Mouse (Mus musculus) testis, postnatal 14 days (tissue): ENCODE data around the gene Srsf3.

Experiments
- DNase-seq: peaks from one replicate; pipeline ENCODE4 v3.0.0; 2021; ENCODE audit warnings: low spot score

Gene Srsf3

DNA sequence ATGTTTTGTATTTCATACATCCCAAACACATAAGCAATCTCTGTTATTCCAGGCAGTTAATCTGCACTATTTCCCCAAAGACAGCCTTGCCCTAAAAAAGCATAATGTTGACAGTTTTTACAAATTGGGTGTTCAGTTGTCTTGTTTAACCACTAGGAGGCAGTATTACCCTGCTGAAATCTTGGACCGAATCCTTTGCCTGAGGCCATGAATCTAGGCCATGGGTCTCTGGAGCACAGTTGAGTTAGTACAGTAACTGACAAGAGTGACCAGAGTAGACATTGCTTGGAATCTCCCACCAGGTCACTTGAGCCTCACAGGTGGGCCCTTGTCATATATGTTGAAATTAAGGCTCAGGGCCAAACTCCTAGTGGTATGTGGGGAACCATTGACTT, 12.5 kb downstream of the Srsf3 start:
- DNase-seq = no peak

DNA sequence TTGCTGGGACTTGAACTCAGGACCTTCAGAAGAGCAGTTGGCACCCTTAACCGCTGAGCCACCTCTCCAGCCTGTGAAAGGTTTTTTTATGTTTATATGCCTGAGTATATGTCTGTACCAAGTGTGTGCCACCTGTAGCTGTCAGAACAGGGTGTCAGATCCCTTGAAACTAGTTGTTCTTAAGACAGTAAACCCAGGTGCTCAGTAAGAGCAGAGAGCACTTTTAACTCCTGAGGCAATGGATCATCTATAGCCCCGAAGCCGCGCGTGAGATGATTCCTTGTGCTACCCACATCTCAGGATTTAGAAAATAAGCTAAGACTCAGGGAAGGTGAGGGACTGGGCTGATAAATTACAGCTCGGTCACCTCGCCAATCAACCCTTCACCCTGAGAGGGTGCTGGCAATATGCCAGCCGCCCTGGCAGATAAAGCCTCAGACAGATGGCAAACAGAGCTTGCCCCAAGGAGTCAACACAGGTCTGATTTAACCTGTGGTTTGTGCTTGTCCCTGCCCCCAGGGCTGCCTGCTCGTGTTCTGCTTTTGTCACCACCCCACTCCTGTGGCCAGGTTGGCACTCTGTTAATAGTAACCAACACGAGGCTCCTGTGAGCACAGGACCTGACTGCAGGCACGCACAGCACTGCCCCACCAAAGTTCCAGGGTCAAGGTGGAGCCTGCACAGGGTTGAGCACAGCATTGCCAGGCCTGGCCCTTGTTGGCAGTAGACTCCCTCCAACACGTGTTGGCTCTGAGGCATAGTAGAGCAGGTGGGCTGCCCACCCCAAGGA, 13.5 kb downstream of the Srsf3 start:
- no peak for DNase-seq

DNA sequence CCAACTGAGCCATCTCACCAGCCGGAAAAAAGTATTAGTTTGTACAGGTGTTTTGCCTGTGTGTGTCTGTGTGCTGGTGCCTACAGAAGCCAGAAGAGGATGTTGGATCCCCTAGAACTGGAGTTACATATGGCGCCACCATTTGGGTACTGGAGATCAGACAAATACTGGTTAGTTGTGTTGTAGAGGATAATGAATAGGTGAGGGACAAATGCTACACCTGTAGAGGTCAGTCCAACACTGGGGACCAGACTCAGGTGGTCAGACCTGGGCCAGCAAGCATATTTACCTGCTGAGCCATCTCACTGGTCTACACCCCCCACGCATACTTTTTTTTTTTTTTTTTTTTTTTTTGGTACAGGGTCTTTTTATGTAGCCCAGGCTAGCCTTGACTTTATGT, 14.4 kb downstream of the Srsf3 start:
- DNase-seq = no peak

DNA sequence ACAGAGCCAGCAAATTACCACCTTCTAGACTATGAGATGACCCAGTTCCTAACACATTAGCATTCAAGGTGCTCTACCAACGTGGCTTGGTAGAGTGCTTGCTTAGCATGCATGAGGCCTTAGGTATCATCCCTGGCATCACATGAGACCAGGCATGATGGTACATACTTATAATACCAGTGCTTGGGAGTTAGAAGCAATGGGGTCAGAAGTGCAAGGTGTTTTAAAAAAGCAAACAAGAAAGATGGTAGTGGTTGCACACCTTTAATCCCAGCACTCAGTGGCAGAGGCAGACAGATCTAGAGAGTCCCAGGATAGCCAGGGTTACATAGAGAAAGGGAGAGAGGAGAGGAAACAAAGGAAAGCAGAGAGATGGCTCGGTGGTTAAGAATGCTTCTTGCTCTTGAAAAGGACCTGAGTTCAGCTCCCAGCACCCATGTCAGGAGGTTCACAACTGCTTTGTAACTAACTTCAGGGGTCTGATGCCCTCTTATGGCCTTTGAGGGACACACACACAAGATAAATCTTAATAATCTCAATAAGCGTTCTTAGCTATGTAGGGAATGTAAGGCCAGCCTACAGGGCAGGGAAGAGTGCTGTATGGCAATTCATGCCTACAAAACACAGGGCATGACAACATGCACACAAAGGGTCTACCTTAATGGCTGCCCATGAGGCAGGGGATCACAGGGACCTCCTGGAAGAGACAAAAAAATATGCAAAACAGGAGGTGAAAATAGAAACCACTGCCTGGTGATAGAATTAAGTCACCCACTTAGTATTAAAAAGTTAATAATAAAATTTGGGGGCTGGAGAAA, 15.5 kb downstream of the Srsf3 start:
- DNase-seq = no peak

DNA sequence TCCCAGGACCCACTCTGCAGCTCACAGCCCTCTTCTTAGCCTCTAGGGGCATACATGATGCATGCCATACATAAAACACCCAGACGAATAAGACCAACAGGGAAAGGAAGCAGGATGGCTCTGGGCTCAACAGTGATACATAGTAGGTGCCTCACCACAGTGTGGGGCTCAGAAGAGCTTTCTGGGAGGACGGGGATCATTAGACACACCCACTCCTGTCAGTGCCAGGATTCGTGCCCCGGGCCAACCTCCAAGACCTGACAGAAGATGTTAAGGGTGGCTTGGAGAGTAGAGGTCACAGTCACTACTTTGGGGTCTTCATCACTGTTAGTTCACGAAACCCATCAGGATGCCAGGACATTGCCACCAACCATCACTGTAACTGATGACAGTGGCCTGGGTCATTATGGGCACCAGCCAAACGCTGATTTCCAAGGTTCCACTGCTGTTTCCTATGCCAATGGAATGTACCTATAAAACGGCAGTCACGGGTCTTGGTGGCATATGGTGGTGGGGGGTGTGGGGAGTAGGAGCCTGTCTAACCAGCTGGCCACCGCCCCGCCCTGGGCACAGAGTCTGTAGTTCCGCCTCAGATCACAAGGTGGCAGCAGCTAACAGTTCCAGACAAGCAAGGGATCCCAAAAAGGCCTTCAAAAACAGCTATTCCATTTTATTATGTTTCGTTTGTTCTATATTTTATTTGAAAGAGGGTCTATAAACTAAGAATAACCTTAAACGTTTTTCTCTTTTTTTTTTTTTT, 16.5 kb downstream of the Srsf3 start:
- DNase-seq = no peak

DNA sequence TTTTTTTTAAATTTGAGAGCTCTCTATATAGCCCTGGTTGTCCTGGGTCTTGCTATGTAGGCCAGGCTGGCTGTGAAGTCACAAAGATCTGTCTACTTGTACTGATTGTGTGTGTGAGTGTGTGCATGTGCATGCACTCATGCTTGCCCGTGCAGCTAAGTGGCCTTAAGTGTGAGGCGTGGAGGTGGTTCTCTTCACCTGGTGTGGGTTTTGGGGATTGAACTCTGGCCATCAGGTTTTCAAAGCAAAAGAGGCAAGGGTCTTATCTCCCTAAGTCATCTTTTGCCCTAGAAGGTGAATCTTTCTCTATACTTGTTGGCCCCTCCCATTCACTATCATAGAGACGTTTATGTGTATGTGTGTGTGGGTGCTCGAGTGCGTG, 17.1 kb downstream of the Srsf3 start:
- DNase-seq = no peak

DNA sequence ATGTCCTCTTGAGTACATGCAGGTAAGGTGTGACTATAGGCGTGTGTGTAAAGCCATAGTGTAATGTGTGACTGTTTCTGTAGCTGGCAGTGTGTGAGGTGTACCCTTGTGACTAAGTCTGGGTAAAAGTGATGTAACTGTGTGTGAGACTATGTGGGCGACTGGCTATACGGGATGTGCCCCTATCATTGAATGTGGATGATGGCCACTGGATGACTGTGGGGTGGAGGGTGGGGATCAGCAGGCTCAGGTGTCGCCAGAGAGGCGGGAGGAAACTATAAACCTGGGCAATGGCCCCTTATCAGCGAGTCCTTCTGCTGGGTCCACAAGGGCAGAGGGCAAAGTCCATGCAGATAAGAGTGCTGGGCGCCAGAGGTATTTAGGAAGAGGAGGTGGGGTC, 17.5 kb downstream of the Srsf3 start:
- no peak for DNase-seq

DNA sequence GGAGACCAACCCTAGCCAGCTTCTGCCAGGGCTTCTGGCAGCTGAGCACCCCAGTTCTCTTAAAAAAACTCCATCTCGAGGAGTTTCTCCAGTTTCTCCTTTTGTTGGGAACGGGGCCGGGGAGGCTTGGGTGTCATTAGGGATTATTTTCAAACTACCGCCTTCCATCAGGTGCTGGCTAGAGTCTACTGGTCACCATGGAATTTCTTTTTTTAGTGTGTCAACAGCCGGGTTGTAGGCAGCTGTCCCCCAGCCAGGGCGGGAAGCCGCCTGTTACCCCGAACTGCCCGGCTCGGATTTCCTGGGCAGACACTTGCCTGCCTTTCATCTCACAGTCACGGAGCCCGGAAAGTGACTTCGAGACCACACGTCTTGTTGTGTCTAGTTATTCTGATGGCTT, 18.4 kb downstream of the Srsf3 start:
- no peak for DNase-seq

DNA sequence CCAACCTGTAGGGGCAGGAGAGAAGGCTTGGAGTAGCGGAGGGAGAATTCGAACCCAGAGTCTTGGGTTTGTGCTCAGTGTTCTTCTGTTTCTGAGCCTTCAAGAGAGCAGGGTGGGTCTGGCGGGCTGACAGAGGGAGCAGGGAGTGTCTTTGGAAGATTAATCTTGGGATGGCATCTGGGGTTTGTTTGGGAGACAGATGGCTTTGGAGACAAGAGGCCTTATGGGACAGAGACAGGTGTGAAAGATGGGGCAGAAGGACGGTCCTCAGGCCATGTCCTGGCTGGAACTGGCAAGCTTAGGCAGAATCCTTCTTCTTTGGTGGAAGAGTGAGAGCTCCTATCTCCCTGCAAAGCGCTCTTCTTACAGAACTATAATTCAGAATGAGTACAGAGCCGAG, 20.6 kb downstream of the Srsf3 start:
- no peak for DNase-seq

DNA sequence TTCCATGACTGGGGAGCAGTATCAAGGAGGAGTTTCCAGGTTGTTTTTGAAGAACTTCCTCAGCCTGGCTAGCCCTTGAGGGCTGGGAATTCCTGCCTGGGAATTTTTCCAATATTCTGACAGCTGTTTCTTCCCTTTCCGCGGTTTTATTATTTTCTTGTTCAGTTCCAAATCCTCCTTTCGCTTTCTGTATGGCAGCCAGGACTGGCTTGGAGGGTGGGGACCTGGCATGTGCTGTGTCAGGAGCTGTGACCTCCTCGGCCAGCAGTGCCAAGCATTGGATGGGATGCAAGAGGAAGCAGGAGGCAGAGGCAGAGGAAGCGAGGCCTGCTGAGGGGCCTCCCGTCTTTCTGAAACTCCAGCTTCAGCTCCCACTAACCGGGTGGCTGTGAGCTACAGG, 21.4 kb downstream of the Srsf3 start:
- DNase-seq = peak; percentile 40

DNA sequence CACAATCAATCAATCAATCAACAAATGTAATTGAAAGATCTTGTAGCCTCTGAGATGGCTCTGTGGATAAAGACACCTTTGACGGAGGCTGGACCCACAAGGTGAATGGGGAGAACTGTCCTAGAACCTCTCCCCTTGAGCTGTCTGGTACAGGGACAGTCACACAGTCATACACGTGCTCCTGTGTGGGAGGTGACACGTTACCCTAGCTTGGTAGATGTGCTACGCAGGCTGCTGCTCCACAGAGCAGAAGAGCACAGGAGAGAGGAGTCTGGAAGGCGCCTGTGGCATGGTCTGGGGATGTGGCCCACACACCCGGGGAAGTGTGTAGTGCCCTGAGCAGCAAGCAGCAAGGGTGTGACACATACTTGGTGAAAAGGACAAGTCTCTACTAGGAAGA, 22.0 kb downstream of the Srsf3 start:
- DNase-seq = no peak

DNA sequence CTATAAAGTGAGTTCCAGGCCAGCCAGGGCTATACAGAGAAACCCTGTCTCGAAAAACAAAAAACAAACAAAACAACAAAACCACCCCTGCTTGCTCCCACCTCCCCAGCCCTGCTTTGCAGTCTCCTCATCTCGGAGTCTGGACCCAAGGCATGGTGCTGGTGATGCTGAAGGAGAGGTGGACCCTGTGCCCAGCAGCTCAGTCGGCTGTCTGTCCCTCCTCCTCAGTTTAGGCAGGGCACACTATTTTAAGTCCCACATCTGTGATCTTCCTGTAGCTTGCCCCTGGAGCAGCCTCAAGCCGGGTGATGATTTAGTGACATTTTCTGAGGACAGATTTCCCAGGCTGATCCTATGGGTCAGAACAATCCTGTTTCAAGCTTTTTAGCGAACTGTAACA, 23.2 kb downstream of the Srsf3 start:
- no peak for DNase-seq

DNA sequence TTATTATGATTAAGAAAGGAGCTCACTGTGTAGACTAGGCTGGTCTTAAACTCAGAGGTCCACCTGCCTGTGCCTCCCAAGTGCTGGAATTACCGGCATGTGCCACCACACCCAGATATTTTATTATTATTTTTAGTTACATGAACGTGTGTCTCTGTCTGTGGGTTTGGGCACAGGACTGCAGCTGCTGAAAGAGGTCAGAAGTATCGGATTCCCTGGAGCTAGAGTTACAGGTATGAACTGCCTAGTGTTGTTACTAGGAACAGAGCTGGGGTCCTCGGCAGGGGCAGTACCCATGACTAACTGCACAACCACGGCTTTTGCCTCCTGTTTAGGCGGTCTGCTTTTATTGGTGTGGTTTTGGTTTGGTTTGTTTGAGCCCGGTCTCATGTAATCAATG, 23.8 kb downstream of the Srsf3 start:
- DNase-seq = no peak

DNA sequence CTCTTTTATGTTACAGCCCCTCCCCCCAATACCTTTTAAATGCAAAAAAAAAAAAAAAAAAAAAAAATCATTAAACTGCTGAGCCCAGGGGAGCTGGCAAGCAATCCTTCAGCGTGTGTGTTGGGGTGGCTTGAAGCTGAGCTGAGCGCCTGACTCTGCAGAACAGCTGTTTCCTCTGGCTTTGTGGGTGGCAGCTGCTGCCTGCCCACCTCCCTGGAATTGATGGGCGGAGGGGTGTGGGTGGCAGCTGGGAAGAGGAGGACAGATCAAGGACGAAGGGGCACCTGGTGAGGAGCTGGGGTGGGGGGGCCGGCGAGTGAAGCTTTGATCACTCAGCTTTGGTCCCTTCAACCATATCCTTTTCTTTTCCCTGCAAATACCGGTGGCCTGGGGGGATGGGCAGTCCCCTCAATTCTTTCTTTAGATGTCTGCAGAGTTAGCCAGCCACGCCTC, 24.3 kb downstream of the Srsf3 start:
- no peak for DNase-seq

DNA sequence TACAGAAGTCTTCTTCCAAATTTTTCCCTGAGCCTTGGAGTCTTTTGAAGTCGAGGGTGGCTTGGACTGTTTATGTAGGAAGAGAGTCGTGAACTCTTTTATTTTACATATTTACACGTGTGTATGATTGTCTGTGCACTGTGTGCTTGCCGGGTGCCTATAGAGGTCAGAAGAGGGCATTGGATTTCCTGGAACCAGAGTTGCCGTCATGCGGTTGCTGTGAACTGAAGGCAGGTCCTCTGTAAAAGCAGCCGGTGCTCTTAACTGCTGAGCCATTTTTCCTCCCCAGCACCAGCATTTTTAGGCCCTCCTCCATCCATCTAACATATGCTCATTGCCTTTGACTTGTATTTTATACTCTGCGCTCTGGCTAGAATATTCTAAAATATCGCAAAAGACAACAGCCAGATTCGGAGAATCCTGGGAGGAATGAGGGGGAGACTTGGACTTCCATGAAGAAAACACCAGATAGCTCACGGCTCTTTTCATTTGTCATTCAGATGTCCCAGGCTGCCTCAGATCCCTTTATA, 25.0 kb downstream of the Srsf3 start:
- DNase-seq = no peak

DNA sequence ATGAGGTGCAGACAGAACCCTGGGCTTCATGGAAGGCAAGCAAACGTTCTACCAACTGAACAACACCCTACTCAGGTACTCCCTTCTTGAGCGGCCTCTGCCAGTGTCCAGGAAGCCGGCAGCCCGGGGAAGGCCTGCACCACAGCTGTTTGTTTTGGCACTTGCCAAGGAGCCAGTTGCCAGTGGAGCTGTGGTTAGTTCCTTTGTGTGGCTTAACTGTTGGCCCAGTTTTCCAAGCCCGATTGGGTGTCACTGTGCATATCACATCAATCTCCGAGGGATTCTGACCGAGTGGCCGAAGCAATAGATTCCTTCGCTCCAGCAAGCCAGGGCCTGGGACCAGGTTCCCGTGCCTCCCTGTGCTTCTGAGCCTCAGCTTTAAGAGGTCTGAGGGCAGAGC, 25.5 kb downstream of the Srsf3 start:
- no peak for DNase-seq

DNA sequence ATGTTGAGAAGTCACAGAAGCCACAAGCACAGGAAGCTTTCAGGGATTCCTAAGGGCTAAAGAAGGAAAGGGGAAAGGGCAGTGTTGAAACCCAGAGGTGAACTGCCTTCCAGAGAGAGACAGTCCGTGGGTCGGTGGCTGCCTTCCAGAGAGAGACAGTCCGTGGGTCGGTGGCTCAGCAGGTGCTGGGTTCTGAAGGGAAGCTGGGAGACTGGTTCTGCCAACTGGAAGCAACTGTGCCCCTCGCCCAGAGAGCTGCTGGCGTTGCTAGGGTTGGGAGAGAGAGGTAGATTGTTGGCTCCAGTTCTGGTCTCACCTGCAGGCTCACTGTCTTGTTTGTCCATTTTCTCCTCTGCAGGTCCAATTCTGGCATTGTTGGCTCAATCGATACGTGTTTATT, 26.1 kb downstream of the Srsf3 start:
- no peak for DNase-seq

DNA sequence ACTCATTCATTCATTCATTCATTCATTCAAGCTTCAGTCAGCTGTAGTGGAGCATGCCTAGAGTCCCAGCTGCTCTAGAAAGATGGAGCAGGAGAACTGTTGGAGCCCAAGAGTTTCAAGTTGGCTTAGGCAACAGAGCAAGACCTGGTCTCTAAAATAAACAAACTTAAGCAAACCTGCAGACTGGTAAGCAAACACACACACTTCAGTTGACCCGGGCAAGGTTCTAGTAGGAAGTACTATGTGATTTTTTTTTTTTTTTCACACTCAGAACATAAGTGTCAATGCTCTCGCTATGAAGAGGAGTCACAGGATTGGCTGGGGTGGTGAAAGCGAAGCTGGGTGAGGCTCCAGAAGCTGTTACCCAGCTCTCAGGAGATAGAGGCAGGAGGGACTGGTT, 27.2 kb downstream of the Srsf3 start:
- DNase-seq = no peak

DNA sequence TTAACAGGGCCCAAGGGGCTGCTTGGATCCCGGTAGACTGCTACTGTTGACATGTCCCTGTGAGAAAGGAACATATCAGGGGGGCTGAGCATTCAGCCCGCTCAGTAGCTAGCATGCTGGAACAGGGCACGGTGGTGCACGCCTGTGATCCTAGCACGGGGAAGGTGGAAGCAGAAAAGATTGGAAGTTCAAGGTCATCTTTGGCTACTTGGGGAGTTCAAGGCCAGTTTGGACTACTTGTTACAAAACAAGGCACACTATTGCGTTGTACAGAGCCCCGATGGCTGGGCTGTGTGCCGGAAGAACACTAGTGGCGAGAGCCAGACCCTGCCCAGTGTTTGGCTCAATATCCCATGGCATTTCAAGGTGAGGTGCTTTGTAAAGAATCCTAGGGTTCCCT, 28.5 kb downstream of the Srsf3 start:
- peak; percentile 38 for DNase-seq

DNA sequence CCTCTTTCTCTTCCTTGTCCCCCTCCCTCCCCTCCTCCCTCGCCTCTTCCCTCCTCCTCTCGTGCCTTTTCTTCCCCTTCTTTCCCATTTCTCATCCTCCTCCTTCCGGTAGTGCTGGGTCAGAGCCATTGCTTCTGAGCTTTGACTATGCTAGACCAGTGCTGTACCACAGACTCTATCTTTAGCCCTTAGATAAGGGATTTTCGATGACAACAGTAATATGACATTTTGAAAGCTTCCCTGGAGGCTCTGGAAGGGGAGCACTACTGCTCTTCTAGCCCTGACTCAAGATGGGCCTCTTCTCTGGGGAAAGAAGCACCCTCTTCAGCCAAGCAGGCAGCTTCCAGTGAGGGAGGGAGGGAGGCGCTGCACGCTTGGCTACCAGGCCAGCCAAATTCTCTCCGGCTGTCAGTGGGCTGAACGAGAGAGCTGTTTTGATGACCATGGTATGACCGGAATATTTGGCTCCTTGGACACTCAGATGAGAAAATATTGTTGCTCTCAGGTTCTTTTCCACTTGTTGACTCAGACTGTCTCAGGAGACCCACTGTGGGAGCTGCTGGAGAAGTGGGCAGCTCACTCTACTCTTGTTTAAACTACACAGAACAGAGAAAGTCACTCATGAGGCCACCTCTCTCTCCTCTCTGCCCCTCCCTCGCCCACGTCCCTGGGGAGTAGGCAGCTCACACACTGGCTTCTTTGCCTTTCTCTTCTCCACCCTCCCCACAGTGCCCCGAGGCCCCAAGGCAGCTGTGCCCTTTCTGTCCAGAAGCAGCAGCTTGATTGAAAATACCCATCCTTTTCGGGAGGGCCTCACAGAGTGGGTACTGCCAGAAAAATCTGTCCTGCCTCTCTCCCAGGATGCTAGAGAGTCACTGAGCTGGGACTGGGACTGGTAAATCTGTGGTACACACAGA, 29.9 kb downstream of the Srsf3 start:
- DNase-seq = no peak
